In the genomic region with DNA sequence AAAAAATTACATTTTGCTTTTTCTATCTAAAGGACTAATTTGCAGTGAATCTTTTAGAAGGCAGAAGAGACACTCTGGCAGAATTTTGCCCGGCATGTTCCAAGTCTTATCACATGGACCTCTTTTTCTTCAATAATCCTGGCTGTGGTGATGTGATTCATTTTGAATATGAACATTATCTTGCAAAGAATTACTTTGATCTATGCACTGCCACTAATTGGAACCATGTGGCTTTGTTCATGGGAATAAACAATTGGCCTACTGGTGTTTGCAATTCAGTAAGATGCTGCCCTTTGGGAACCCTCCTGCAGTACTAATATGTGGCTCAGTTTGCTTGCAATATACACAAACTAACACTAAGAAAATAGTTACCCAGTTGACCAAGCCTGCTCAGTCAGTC, we compare ENCODE assay signal across 18 mouse cellular contexts.
"Had no signal": no experiment of that assay in that cellular context is flagged by ENCODE, and none has a peak within 500 bp of the region (broad histone marks: within the 10 kb centered on the region; RNA-seq: fewer than 3 reads in every experiment).

No protein-coding gene starts in this region.

- H3K9ac ChIP-seq: limb, embryonic 12.5 days; limb, embryonic 15.5 days; liver, embryonic 14.5 days; liver, postnatal 0 days had no signal

- H3K4me3 ChIP-seq: limb, embryonic 12.5 days; limb, embryonic 15.5 days had no signal

- ATAC-seq: liver, postnatal 0 days had no signal

- H3K27me3 ChIP-seq: limb, embryonic 12.5 days; limb, embryonic 15.5 days had no signal

- H3K36me3 ChIP-seq: limb, embryonic 12.5 days; limb, embryonic 15.5 days had no signal

- H3K4me2 ChIP-seq: limb, embryonic 12.5 days; limb, embryonic 15.5 days; liver, embryonic 11.5 days; midbrain, embryonic 11.5 days had no signal

- H3K4me1 ChIP-seq: limb, embryonic 12.5 days; limb, embryonic 15.5 days had no signal

- H3K27ac ChIP-seq: limb, embryonic 12.5 days; limb, embryonic 15.5 days; liver, embryonic 14.5 days; stomach, postnatal 0 days had no signal

- H3K9me3 ChIP-seq: limb, embryonic 12.5 days; limb, embryonic 15.5 days had no signal

- DNase-seq: kidney, adult 8-10 months; kidney, postnatal 14 days; kidney, postnatal 4 days; left cerebral cortex, postnatal 4 days; liver, postnatal 0 days; lung, postnatal 14 days; lung, postnatal 4 days; midbrain, embryonic 14.5 days; right cerebral cortex, postnatal 4 days; thymus, adult 2 months; thymus, postnatal 14 days; thymus, postnatal 4 days had no signal
